Mouse (Mus musculus) midbrain, embryonic 12.5 days (tissue): ENCODE data around the gene Cct6b. TPM values are rescaled to one million over a fixed set of nuclear protein-coding genes. Genes with fewer than 3 reads are reported as not detected.

Source experiments
- ATAC-seq: fragments of 200-750 bp; cut with Nextera tagmentation; 2 replicates; pipeline ENCODE4 v1.8.0; 2017; ENCODE audit warnings: low read depth, moderate TSS enrichment, moderate library complexity; ENCODE audit not compliant: low FRiP score
- H3K27ac ChIP-seq: fragments of 300-500 bp; sonication (generic); replicated peaks from 2 replicates; pipeline ENCODE4 v1.5.1; 2016; ENCODE audit warnings: mild to moderate bottlenecking
- H3K27me3 ChIP-seq: fragments of 300-500 bp; sonication (generic); 2 replicates; pipeline ENCODE4 v1.6.1; 2016; ENCODE audit warnings: mild to moderate bottlenecking
- H3K36me3 ChIP-seq: fragments of 300-500 bp; sonication (generic); 2 replicates; pipeline ENCODE4 v1.6.1; 2016
- H3K4me1 ChIP-seq: fragments of 300-500 bp; sonication (generic); 2 replicates; pipeline ENCODE4 v1.6.1; 2016
- H3K4me2 ChIP-seq: fragments of 300-500 bp; sonication (generic); replicated peaks from 2 replicates; pipeline ENCODE4 v1.6.1; 2016; ENCODE audit warnings: mild to moderate bottlenecking, moderate library complexity
- H3K4me3 ChIP-seq: fragments of 300-500 bp; sonication (generic); 2 replicates; pipeline ENCODE4 v1.5.1; 2016; ENCODE audit warnings: mild to moderate bottlenecking
- H3K9ac ChIP-seq: fragments of 300-500 bp; sonication (generic); replicated peaks from 2 replicates; pipeline ENCODE4 v1.6.1; 2016; ENCODE audit warnings: mild to moderate bottlenecking, moderate library complexity
- H3K9me3 ChIP-seq: fragments of 300-500 bp; sonication (generic); 2 replicates; pipeline ENCODE4 v1.6.1; 2016; ENCODE audit warnings: mild to moderate bottlenecking
- WGBS: fragments of 180-500 bp; shearing (Covaris S2); methylation state at CpG from one replicate; pipeline ENCODE4 v1.1.7; 2016; 5-methylcytosine and 5-hydroxymethylcytosine counted together
- polyA plus RNA-seq: library from polyadenylated mRNA; unstranded; fragments of >200 nt; fragmentation: Nextera tagmentation; extraction: Ambion mirVana; gene quantifications from 2 replicates; pipeline ENCODE4 v1.2.1, GENCODE M21; 2016

Cct6b gene
- polyA plus RNA-seq, 1 experiment from 2014 or later: 0.42 TPM

DNA sequence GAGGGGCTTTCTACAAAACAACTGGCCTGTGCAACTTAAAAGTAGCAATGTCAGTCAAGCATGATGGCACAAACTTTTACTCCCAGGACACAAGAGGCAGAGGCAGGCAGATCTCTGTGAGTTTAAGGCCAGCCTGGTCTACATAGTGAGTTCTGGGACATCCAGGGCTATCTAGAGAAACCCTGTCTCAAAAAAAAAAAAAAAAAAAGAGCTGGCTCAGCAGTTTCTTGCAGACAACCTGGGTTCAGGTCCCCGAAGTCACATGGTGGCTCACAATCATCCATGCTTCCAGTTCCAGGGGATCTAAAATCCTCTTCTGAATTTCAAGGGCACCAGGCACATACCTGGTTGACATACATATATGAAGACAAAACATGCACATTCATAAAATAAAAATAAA is 8.2 kb downstream of the Cct6b start:
- no peak for ATAC-seq
- WGBS: 82% methylated on average over 1 of the region's 1 CpGs
- no peaks in the 10 kb centered on the region for H3K9me3 ChIP-seq
- H3K36me3 ChIP-seq: no peaks in the 10 kb centered on the region
- no peak overlapping the region for H3K4me3 ChIP-seq
- H3K27me3 ChIP-seq: no peaks in the 10 kb centered on the region
- no peak overlapping the region for H3K27ac ChIP-seq
- no peaks in the 10 kb centered on the region for H3K4me1 ChIP-seq
- H3K4me2 ChIP-seq: no peak overlapping the region
- no peak overlapping the region for H3K9ac ChIP-seq

DNA sequence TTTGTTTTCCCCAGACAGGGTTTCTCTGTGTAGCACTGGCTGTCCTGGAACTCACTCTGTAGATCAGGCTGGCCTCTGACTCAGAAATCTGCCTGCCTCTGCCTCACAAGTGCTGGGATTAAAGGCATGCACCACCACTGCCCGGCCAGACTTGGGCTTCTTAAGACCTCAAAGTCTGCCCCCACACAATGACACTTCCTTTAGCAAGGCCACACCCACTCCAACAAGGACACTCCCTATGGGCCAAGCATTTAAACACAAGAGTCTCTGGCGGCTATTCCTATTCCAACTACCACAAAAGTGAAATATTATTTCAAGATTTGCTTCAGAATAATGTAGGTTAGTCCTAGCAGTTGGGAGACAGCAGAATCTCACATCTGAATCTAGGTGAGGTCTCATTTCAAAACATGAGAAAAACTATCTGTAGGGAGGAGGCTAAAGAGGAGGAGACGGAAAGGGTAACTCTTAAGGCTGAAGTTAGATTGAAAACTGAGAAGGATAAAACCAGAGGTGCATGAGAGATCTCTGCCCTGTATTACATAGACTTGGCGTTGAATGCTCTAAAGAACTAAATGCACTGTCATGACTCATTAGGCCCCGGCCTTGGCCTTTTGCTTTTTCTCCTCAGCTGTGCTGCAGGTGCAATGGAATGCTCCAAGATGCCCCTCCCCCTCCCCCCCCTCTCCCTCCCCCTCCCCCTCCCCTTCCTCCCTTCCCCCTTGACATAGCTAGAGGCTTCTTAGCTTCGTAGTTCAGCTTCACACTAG is 11.6 kb downstream of the Cct6b start:
- no peak overlapping the region for H3K27ac ChIP-seq
- no peak for ATAC-seq
- WGBS: 79% methylated on average over 6 of the region's 6 CpGs
- no peak overlapping the region for H3K4me3 ChIP-seq
- H3K27me3 ChIP-seq: no peaks in the 10 kb centered on the region
- no peak overlapping the region for H3K9ac ChIP-seq
- H3K9me3 ChIP-seq: no peaks in the 10 kb centered on the region
- no peaks in the 10 kb centered on the region for H3K36me3 ChIP-seq
- H3K4me2 ChIP-seq: no peak overlapping the region
- no peaks in the 10 kb centered on the region for H3K4me1 ChIP-seq

GRCm38 (mm10) chr11:82746857-82747366 is 17.2 kb downstream of the Cct6b start:
- 90% methylated on average over 8 of the region's 8 CpGs for WGBS
- no peaks in the 10 kb centered on the region for H3K9me3 ChIP-seq
- H3K27ac ChIP-seq: no peak overlapping the region
- no peaks in the 10 kb centered on the region for H3K36me3 ChIP-seq
- no peaks in the 10 kb centered on the region for H3K27me3 ChIP-seq
- no peak overlapping the region for H3K4me2 ChIP-seq
- no peak for ATAC-seq
- no peak overlapping the region for H3K9ac ChIP-seq
- H3K4me3 ChIP-seq: no peak overlapping the region
- no peaks in the 10 kb centered on the region for H3K4me1 ChIP-seq

GRCm38 (mm10) chr11:82746138-82746537 is 18.0 kb downstream of the Cct6b start:
- no peaks in the 10 kb centered on the region for H3K4me1 ChIP-seq
- H3K27ac ChIP-seq: no peak overlapping the region
- no peaks in the 10 kb centered on the region for H3K9me3 ChIP-seq
- no peaks in the 10 kb centered on the region for H3K27me3 ChIP-seq
- H3K9ac ChIP-seq: no peak overlapping the region
- H3K36me3 ChIP-seq: no peaks in the 10 kb centered on the region
- ATAC-seq: no peak
- 36% methylated on average over 6 of the region's 6 CpGs for WGBS
- no peak overlapping the region for H3K4me2 ChIP-seq
- H3K4me3 ChIP-seq: no peak overlapping the region

DNA sequence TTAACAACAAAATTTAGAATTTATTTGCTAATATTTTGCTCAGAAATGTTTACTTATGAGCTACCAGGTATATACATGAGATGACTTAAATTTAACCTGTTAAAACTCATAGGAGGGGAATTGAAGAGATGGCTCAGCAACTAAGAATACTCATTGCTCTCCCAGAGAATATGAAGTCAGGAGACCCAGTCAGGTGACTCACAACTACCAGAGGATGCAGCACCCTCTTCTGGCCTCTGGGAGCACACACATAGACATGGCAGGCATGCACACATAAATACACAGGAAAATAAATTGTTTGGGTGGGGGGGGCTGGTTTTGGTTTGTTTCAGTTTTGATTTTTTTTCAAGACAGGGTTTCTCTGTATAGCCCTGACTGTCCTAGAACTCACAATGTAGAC is 25.1 kb downstream of the Cct6b start:
- H3K9me3 ChIP-seq: no peaks in the 10 kb centered on the region
- H3K9ac ChIP-seq: no peak overlapping the region
- no peaks in the 10 kb centered on the region for H3K27me3 ChIP-seq
- H3K27ac ChIP-seq: no peak overlapping the region
- H3K4me3 ChIP-seq: no peak overlapping the region
- no peaks in the 10 kb centered on the region for H3K4me1 ChIP-seq
- no peaks in the 10 kb centered on the region for H3K36me3 ChIP-seq
- H3K4me2 ChIP-seq: no peak overlapping the region
- ATAC-seq: no peak

GRCm38 (mm10) chr11:82734227-82734626 is 29.9 kb downstream of the Cct6b start:
- H3K4me3 ChIP-seq: no peak overlapping the region
- H3K4me1 ChIP-seq: no peaks in the 10 kb centered on the region
- H3K36me3 ChIP-seq: no peaks in the 10 kb centered on the region
- H3K27me3 ChIP-seq: no peaks in the 10 kb centered on the region
- H3K9ac ChIP-seq: no peak overlapping the region
- no peak overlapping the region for H3K4me2 ChIP-seq
- no peak overlapping the region for H3K27ac ChIP-seq
- H3K9me3 ChIP-seq: no peaks in the 10 kb centered on the region
- no peak for ATAC-seq

- Histone ChIP-seq H3K4me1 (no peaks in the 10 kb centered on the region), H3K9me3 (0 out of 2 replicates have a peak, but pooled peaks cover 3% of the 10 kb centered on the region), H3K36me3 (no peaks in the 10 kb centered on the region), H3K9ac (no peak overlapping the region), H3K27me3 (no peaks in the 10 kb centered on the region), H3K4me3 (no peak overlapping the region), H3K4me2 (no peak overlapping the region), H3K27ac (no peak overlapping the region)
- ATAC-seq: no peak
- 95% methylated on average over 2 of the region's 2 CpGs for WGBS
Observed at GRCm38 (mm10) chr11:82726862-82727261, 37.3 kb downstream of the Cct6b start.

DNA sequence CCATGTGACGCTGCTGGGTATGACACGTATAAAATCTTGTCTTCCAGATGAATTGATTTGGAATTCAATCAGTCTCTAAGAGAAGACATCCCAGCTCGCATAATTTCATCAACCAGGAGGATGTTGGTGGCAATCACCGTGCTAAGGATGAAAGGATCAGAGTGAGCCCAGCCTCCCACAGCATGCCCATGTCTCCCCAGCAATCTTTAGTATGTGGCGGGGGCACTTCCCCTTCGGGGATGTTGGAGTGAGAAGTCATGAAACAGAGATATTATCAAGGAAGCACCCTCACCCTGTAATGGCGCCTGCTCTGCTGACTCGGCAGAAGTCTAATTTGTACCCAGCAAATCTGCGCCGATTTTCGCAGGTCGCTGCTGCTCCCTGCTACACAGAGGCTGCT is 44.8 kb downstream of the Cct6b start:
- H3K9me3 ChIP-seq: no peaks in the 10 kb centered on the region
- 83% methylated on average over 12 of the region's 12 CpGs for WGBS
- no peak for ATAC-seq
- H3K36me3 ChIP-seq: no peaks in the 10 kb centered on the region
- no peak overlapping the region for H3K4me2 ChIP-seq
- H3K27me3 ChIP-seq: no peaks in the 10 kb centered on the region
- no peak overlapping the region for H3K4me3 ChIP-seq
- H3K9ac ChIP-seq: no peak overlapping the region
- no peak overlapping the region for H3K27ac ChIP-seq
- no peaks in the 10 kb centered on the region for H3K4me1 ChIP-seq

DNA sequence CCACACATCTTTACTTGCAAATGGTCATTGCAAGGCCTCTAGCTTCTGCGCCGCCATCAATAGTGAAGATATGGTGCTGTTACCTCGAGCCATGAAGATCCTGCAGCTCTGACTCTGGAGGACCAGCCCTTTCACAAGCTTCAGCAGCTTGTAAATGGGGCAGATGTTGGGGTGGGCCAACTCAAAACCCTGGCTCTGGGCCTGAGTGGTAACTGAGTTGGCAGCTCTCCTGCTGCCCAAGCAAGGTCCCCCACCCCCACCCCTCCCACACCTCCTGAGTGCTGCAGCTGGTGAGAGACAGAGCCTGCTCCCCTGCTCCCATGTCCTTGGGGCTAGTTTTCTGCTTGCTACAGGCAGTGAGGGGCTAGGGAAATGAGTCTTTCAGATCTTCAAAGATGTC is 51.4 kb downstream of the Cct6b start:
- H3K9ac ChIP-seq: no peak overlapping the region
- no peak for ATAC-seq
- no peaks in the 10 kb centered on the region for H3K36me3 ChIP-seq
- no peak overlapping the region for H3K4me3 ChIP-seq
- no peaks in the 10 kb centered on the region; the same call in 1 of the 2 replicates for H3K27me3 ChIP-seq
- 94% methylated on average over 3 of the region's 3 CpGs for WGBS
- H3K9me3 ChIP-seq: no peaks in the 10 kb centered on the region
- no peak overlapping the region for H3K27ac ChIP-seq
- no peak overlapping the region for H3K4me2 ChIP-seq
- H3K4me1 ChIP-seq: no peaks in the 10 kb centered on the region

- no peak for ATAC-seq
- Histone ChIP-seq H3K27me3 (no peaks in the 10 kb centered on the region; the same call in 1 of the 2 replicates), H3K4me2 (no peak overlapping the region), H3K27ac (no peak overlapping the region), H3K4me3 (no peak overlapping the region), H3K9ac (no peak overlapping the region), H3K9me3 (no peaks in the 10 kb centered on the region), H3K36me3 (no peaks in the 10 kb centered on the region), H3K4me1 (no peaks in the 10 kb centered on the region)
- 79% methylated on average over 4 of the region's 4 CpGs for WGBS
Observed at GRCm38 (mm10) chr11:82708934-82709333, 55.2 kb downstream of the Cct6b start.

- Histone ChIP-seq H3K4me3 (no peak overlapping the region), H3K9ac (no peak overlapping the region), H3K27me3 (no peaks in the 10 kb centered on the region; the same call in 1 of the 2 replicates), H3K4me2 (no peak overlapping the region), H3K36me3 (no peaks in the 10 kb centered on the region), H3K4me1 (no peaks in the 10 kb centered on the region), H3K27ac (no peak overlapping the region), H3K9me3 (no peaks in the 10 kb centered on the region)
- 84% methylated on average over 6 of the region's 6 CpGs for WGBS
- ATAC-seq: no peak
Observed at GRCm38 (mm10) chr11:82705082-82705481, 59.0 kb downstream of the Cct6b start.

DNA sequence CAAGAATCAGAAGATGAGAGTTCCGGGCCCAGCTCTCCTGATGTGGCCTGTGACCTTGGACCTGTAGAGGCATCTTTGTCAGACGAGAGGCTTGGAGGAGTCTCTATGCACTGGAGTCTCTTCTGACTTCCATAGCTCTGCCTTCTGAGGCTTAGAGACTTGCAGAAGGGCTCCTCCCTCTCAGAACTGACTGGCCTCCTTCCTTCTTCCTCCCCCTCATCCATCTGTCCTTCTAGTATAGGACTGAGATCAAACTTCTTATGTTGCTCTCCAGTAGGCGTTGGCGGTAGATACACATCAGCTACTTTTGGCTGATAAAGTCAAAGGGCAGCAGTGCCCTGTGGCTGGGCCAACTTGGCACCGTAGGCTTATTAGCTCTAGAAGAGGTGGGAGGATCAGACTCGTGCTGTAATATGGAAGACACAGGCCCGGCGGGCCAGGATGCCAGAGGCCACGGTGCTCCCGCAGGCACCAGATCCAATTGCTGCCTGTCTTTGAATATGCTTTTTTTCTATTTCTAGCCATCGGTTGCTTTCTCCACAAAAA is 64.2 kb downstream of the Cct6b start:
- no peak for ATAC-seq
- 0 out of 2 replicates have a peak, but pooled peaks cover 5% of the 10 kb centered on the region for H3K4me1 ChIP-seq
- no peaks in the 10 kb centered on the region for H3K9me3 ChIP-seq
- H3K4me2 ChIP-seq: no peak overlapping the region
- H3K36me3 ChIP-seq: no peaks in the 10 kb centered on the region
- no peak overlapping the region for H3K9ac ChIP-seq
- no peaks in the 10 kb centered on the region for H3K27me3 ChIP-seq
- H3K27ac ChIP-seq: no peak overlapping the region
- 85% methylated on average over 11 of the region's 11 CpGs for WGBS
- no peak overlapping the region for H3K4me3 ChIP-seq
